In genomic region chr4:123105451-123105790, GRCm38 (mm10) we compare ENCODE assay signal across 9 mouse cellular contexts. TPM values are rescaled to one million over a fixed set of nuclear protein-coding genes. Genes with fewer than 3 reads are reported as not detected.
DNase-seq lines count a peak whose midpoint lies in the region; ATAC-seq lines count a peak whose summit lies in the region.
"Had no signal": no experiment of that assay in that cellular context is flagged by ENCODE, and none has a peak within 500 bp of the region (broad histone marks: within the 10 kb centered on the region; RNA-seq: fewer than 3 reads in every experiment).

No protein-coding gene starts in this region.

- no peaks in the 10 kb centered on the region for H3K4me1 ChIP-seq in kidney, embryonic 14.5 days (ENCODE audit: control insufficient read depth, insufficient read depth, low read length)
- peaks cover 16% of the 10 kb centered on the region for H3K4me1 ChIP-seq in embryonic facial prominence, embryonic 13.5 days
- H3K4me1 ChIP-seq in intestine, embryonic 15.5 days (replicated peaks) = peaks cover 13% of the 10 kb centered on the region; the same call in 1 of the 2 replicates
- peaks cover 6% of the 10 kb centered on the region; the same call in 1 of the 2 replicates for H3K4me1 ChIP-seq in midbrain, embryonic 16.5 days (ENCODE audit: control insufficient read depth, insufficient read depth, low read length)

- H3K4me3 ChIP-seq in kidney, embryonic 14.5 days (ENCODE audit: low read length) = peak overlapping the region; percentile 29
- peak overlapping the region; percentile 37 for H3K4me3 ChIP-seq in embryonic facial prominence, embryonic 13.5 days
- peak overlapping the region; percentile 36 for H3K4me3 ChIP-seq in intestine, embryonic 15.5 days (replicated peaks)
- peak overlapping the region; percentile 31 for H3K4me3 ChIP-seq in midbrain, embryonic 16.5 days (ENCODE audit: low read depth, low read length)

- H3K4me2 ChIP-seq in kidney, embryonic 14.5 days (replicated peaks; ENCODE audit: low read depth, low read length) = peak overlapping the region; percentile 35
- H3K4me2 ChIP-seq in embryonic facial prominence, embryonic 13.5 days = peak overlapping the region; percentile 60
- peak overlapping the region; percentile 67 for H3K4me2 ChIP-seq in intestine, embryonic 15.5 days (replicated peaks)
- H3K4me2 ChIP-seq in midbrain, embryonic 16.5 days (ENCODE audit: low read length) = peak overlapping the region; percentile 58

- H3K27me3 ChIP-seq in kidney, embryonic 14.5 days (ENCODE audit: control insufficient read depth, insufficient read depth, low read length) = peaks cover 33% of the 10 kb centered on the region
- peaks cover 54% of the 10 kb centered on the region for H3K27me3 ChIP-seq in embryonic facial prominence, embryonic 13.5 days
- peaks cover 27% of the 10 kb centered on the region for H3K27me3 ChIP-seq in intestine, embryonic 15.5 days (replicated peaks)
- H3K27me3 ChIP-seq in midbrain, embryonic 16.5 days (ENCODE audit: control insufficient read depth, insufficient read depth, low read depth, low read length) = peaks cover 28% of the 10 kb centered on the region

- no peak for DNase-seq in kidney, adult 9 months
- no peak for DNase-seq in T-cell, adult 2 months (ENCODE audit: low spot score)
- DNase-seq in ovary, postnatal 14 days (ENCODE audit: low spot score) = no peak
- DNase-seq in adrenal gland, postnatal 10 days = no peak
- DNase-seq: thymus, postnatal 36 days had no signal

- ATAC-seq in kidney, embryonic 14.5 days (ENCODE audit: low FRiP score, low TSS enrichment) = no peak
- ATAC-seq in embryonic facial prominence, embryonic 13.5 days (ENCODE audit: insufficient number of reproducible peaks, insufficient read depth, low FRiP score, low TSS enrichment, low read depth) = peak; percentile 23; the same call in 1 of the 2 replicates
- peak; percentile 30; the same call in 1 of the 2 replicates for ATAC-seq in intestine, embryonic 15.5 days
- peak; percentile 42; the same call in 1 of the 2 replicates for ATAC-seq in midbrain, embryonic 16.5 days

- no peaks in the 10 kb centered on the region for H3K9me3 ChIP-seq in kidney, embryonic 14.5 days (ENCODE audit: control insufficient read depth, low read length)
- no peaks in the 10 kb centered on the region for H3K9me3 ChIP-seq in embryonic facial prominence, embryonic 13.5 days
- H3K9me3 ChIP-seq in intestine, embryonic 15.5 days = no peaks in the 10 kb centered on the region
- H3K9me3 ChIP-seq in midbrain, embryonic 16.5 days (replicated peaks; ENCODE audit: control insufficient read depth, low read length, poor library complexity, severe bottlenecking) = no peaks in the 10 kb centered on the region

- 21% methylated on average over 24 of the region's 24 CpGs for WGBS in kidney, embryonic 14.5 days
- WGBS in embryonic facial prominence, embryonic 13.5 days = 28% methylated on average over 24 of the region's 24 CpGs
- WGBS in intestine, embryonic 15.5 days = 22% methylated on average over 24 of the region's 24 CpGs
- WGBS in midbrain, embryonic 16.5 days = 35% methylated on average over 24 of the region's 24 CpGs

- H3K9ac ChIP-seq in kidney, embryonic 14.5 days (ENCODE audit: low read depth, low read length) = no peak overlapping the region
- peak overlapping the region; percentile 46 for H3K9ac ChIP-seq in embryonic facial prominence, embryonic 13.5 days
- H3K9ac ChIP-seq in intestine, embryonic 15.5 days = no peak overlapping the region
- peak overlapping the region; percentile 13; the same call in 1 of the 2 replicates for H3K9ac ChIP-seq in midbrain, embryonic 16.5 days (ENCODE audit: low read depth, low read length)

- no peaks in the 10 kb centered on the region for H3K36me3 ChIP-seq in kidney, embryonic 14.5 days (ENCODE audit: control insufficient read depth, insufficient read depth, low read length)
- no peaks in the 10 kb centered on the region for H3K36me3 ChIP-seq in embryonic facial prominence, embryonic 13.5 days
- no peaks in the 10 kb centered on the region for H3K36me3 ChIP-seq in intestine, embryonic 15.5 days
- no peaks in the 10 kb centered on the region for H3K36me3 ChIP-seq in midbrain, embryonic 16.5 days (ENCODE audit: control insufficient read depth, insufficient read depth, low read length)

- H3K27ac ChIP-seq in kidney, embryonic 14.5 days (ENCODE audit: low read depth, low read length) = no peak overlapping the region
- no peak overlapping the region for H3K27ac ChIP-seq in embryonic facial prominence, embryonic 13.5 days
- no peak overlapping the region for H3K27ac ChIP-seq in intestine, embryonic 15.5 days
- no peak overlapping the region for H3K27ac ChIP-seq in midbrain, embryonic 16.5 days (ENCODE audit: low read length)

RNA-seq across cellular contexts. Expression of gene Bmp8b, which starts 0.5 kb away (rescaled TPM):
- 0.16 and 0.41 TPM in 2 replicates for polyA plus RNA-seq in kidney, embryonic 14.5 days (2014; fragmentation: Nextera tagmentation; extraction: Ambion mirVana)
- polyA plus RNA-seq in embryonic facial prominence, embryonic 13.5 days (2015; fragmentation: Nextera tagmentation; extraction: Ambion mirVana) = 0.51 and 0.58 TPM in 2 replicates
- polyA plus RNA-seq in intestine, embryonic 15.5 days (2015; fragmentation: Nextera tagmentation; extraction: Ambion mirVana) = 0.27 and 0.44 TPM in 2 replicates
- polyA plus RNA-seq in midbrain, embryonic 16.5 days (2015; fragmentation: Nextera tagmentation; extraction: Ambion mirVana) = 0.44 and 0.51 TPM in 2 replicates
- not detected for total RNA-seq in adrenal gland, postnatal 10 days (2021)

RNA-seq across cellular contexts. Expression of gene Oxct2b, which starts 10.6 kb away (rescaled TPM):
- 0.45 TPM in 1 of 2 replicates, not detected in the other for polyA plus RNA-seq in kidney, embryonic 14.5 days (2014; fragmentation: Nextera tagmentation; extraction: Ambion mirVana)
- polyA plus RNA-seq in embryonic facial prominence, embryonic 13.5 days (2015; fragmentation: Nextera tagmentation; extraction: Ambion mirVana) = 0.19 TPM in 1 of 2 replicates, not detected in the other
- polyA plus RNA-seq in intestine, embryonic 15.5 days (2015; fragmentation: Nextera tagmentation; extraction: Ambion mirVana) = 0.11 TPM in 1 of 2 replicates, not detected in the other
- 0.54 and 0.66 TPM in 2 replicates for polyA plus RNA-seq in midbrain, embryonic 16.5 days (2015; fragmentation: Nextera tagmentation; extraction: Ambion mirVana)
- total RNA-seq in adrenal gland, postnatal 10 days (2021) = not detected

RNA-seq across cellular contexts. Expression of gene Ppie, which starts 34.3 kb away (rescaled TPM):
- 110 and 138 TPM in 2 replicates for polyA plus RNA-seq in kidney, embryonic 14.5 days (2014; fragmentation: Nextera tagmentation; extraction: Ambion mirVana)
- 113 and 114 TPM in 2 replicates for polyA plus RNA-seq in embryonic facial prominence, embryonic 13.5 days (2015; fragmentation: Nextera tagmentation; extraction: Ambion mirVana)
- polyA plus RNA-seq in intestine, embryonic 15.5 days (2015; fragmentation: Nextera tagmentation; extraction: Ambion mirVana) = 86.6 and 93.3 TPM in 2 replicates
- polyA plus RNA-seq in midbrain, embryonic 16.5 days (2015; fragmentation: Nextera tagmentation; extraction: Ambion mirVana) = 52.1 and 58.7 TPM in 2 replicates
- total RNA-seq in adrenal gland, postnatal 10 days (2021) = 10 to 100 TPM; 42.5 to 43.1 TPM

Comparison
In these comparisons a context has a peak if more than half of its experiments do, and no peak if none do; other contexts are left out.
1. H3K9ac ChIP-seq: peak in embryonic facial prominence, embryonic 13.5 days (single experiment) and midbrain, embryonic 16.5 days (single experiment); none in kidney, embryonic 14.5 days (single experiment) and intestine, embryonic 15.5 days (single experiment).
2. Peak in every context shown above with its lines, with median percentiles within 50 percentile points of each other: H3K4me2 ChIP-seq and H3K4me3 ChIP-seq.